Mouse (Mus musculus) intestine, embryonic 16.5 days (tissue): ENCODE data around the gene Prlr. TPM values are rescaled to one million over a fixed set of nuclear protein-coding genes. Genes with fewer than 3 reads are reported as not detected.

Experiments used
- ATAC-seq: fragments of 200-750 bp; cut with Nextera tagmentation; 2 replicates; pipeline ENCODE4 v1.8.0; 2017; ENCODE audit warnings: moderate TSS enrichment, moderate library complexity
- H3K27ac ChIP-seq: fragments of 300-500 bp; sonication (generic); 2 replicates; pipeline ENCODE4 v1.5.1; 2014; ENCODE audit warnings: mild to moderate bottlenecking, low read length
- H3K27me3 ChIP-seq: fragments of 300-500 bp; sonication (generic); replicated peaks from 2 replicates; pipeline ENCODE4 v1.6.1; 2014; ENCODE audit warnings: low read length, control low read depth, mixed read lengths; ENCODE audit not compliant: control insufficient read depth, insufficient read depth
- H3K36me3 ChIP-seq: fragments of 300-500 bp; sonication (generic); 2 replicates; pipeline ENCODE4 v1.6.1; 2014; ENCODE audit warnings: low read length, control low read depth; ENCODE audit not compliant: control insufficient read depth, insufficient read depth
- H3K4me1 ChIP-seq: fragments of 300-500 bp; sonication (generic); 2 replicates; pipeline ENCODE4 v1.6.1; 2014; ENCODE audit warnings: low read length, control low read depth, mixed read lengths; ENCODE audit not compliant: control insufficient read depth, insufficient read depth
- H3K4me2 ChIP-seq: fragments of 300-500 bp; sonication (generic); 2 replicates; pipeline ENCODE4 v1.6.1; 2014; ENCODE audit warnings: low read depth, low read length, control low read depth
- H3K4me3 ChIP-seq: fragments of 300-500 bp; sonication (generic); 2 replicates; pipeline ENCODE4 v1.5.1; 2014; ENCODE audit warnings: mild to moderate bottlenecking, low read length
- H3K9ac ChIP-seq: fragments of 300-500 bp; sonication (generic); 2 replicates; pipeline ENCODE4 v1.6.1; 2014; ENCODE audit warnings: low read depth, low read length
- H3K9me3 ChIP-seq: fragments of 300-500 bp; sonication (generic); 2 replicates; pipeline ENCODE4 v1.6.1; 2016; ENCODE audit warnings: low read length, control low read depth; ENCODE audit not compliant: control insufficient read depth
- WGBS: fragments of 180-500 bp; shearing (Covaris S2); extraction: QIAGEN DNeasy Blood & Tissue Kit; methylation state at CpG from one replicate; pipeline ENCODE4 v1.1.7; 2014; 5-methylcytosine and 5-hydroxymethylcytosine counted together
- polyA plus RNA-seq: library from polyadenylated mRNA; unstranded; fragments of >200 nt; fragmentation: Nextera tagmentation; extraction: Ambion mirVana; gene quantifications from 2 replicates; pipeline ENCODE4 v1.2.1, GENCODE M21; 2015

The Prlr gene
- polyA plus RNA-seq, 1 experiment from 2014 or later, result 45.7 TPM

GRCm38 (mm10) chr15:10250784-10251183 is 73.7 kb downstream of the Prlr start:
- no peak for ATAC-seq
- WGBS, result 56% methylated on average over 6 of the region's 6 CpGs

GRCm38 (mm10) chr15:10252526-10252925 is 75.5 kb downstream of the Prlr start:
- no peak overlapping the region for H3K4me3 ChIP-seq
- H3K36me3 ChIP-seq, result no peaks in the 10 kb centered on the region
- WGBS, result 68% methylated on average over 1 of the region's 1 CpGs
- H3K9ac ChIP-seq, result no peak overlapping the region
- ATAC-seq, result no peak
- H3K4me1 ChIP-seq, result no peaks in the 10 kb centered on the region
- H3K4me2 ChIP-seq, result no peak overlapping the region
- H3K27me3 ChIP-seq, result no peaks in the 10 kb centered on the region
- no peaks in the 10 kb centered on the region for H3K9me3 ChIP-seq
- no peak overlapping the region for H3K27ac ChIP-seq

More at GRCm38 (mm10) chr15:10250784-10251183, 73.7 kb downstream of the Prlr start:
- Histone ChIP-seq H3K4me3 (no peak overlapping the region), H3K9me3 (no peaks in the 10 kb centered on the region), H3K9ac (no peak overlapping the region), H3K36me3 (no peaks in the 10 kb centered on the region), H3K4me2 (no peak overlapping the region), H3K4me1 (no peaks in the 10 kb centered on the region), H3K27me3 (no peaks in the 10 kb centered on the region), H3K27ac (no peak overlapping the region)

- Histone ChIP-seq H3K4me1 (no peaks in the 10 kb centered on the region), H3K4me2 (no peak overlapping the region), H3K9ac (no peak overlapping the region), H3K36me3 (no peaks in the 10 kb centered on the region), H3K4me3 (no peak overlapping the region), H3K27me3 (no peaks in the 10 kb centered on the region), H3K27ac (no peak overlapping the region), H3K9me3 (no peaks in the 10 kb centered on the region)
- no peak for ATAC-seq
- 97% methylated on average over 2 of the region's 2 CpGs for WGBS
These were observed 85.2 kb downstream of the Prlr start for GRCm38 (mm10) chr15:10262219-10262618.

GRCm38 (mm10) chr15:10262641-10263040 is 85.6 kb downstream of the Prlr start:
- Histone ChIP-seq H3K9me3 (no peaks in the 10 kb centered on the region), H3K4me3 (no peak overlapping the region), H3K4me2 (no peak overlapping the region), H3K27ac (no peak overlapping the region), H3K4me1 (no peaks in the 10 kb centered on the region), H3K36me3 (no peaks in the 10 kb centered on the region), H3K9ac (no peak overlapping the region), H3K27me3 (no peaks in the 10 kb centered on the region)
- 94% methylated on average over 1 of the region's 1 CpGs for WGBS
- no peak for ATAC-seq

GRCm38 (mm10) chr15:10263420-10263819 is 86.4 kb downstream of the Prlr start:
- Histone ChIP-seq H3K36me3 (no peaks in the 10 kb centered on the region), H3K27ac (no peak overlapping the region), H3K4me1 (no peaks in the 10 kb centered on the region), H3K9me3 (no peaks in the 10 kb centered on the region), H3K4me3 (no peak overlapping the region), H3K27me3 (no peaks in the 10 kb centered on the region), H3K4me2 (no peak overlapping the region), H3K9ac (no peak overlapping the region)
- 71% methylated on average over 3 of the region's 3 CpGs for WGBS
- ATAC-seq, result no peak

- Histone ChIP-seq H3K9ac (no peak overlapping the region), H3K27me3 (no peaks in the 10 kb centered on the region), H3K4me2 (no peak overlapping the region), H3K36me3 (no peaks in the 10 kb centered on the region), H3K4me1 (no peaks in the 10 kb centered on the region), H3K4me3 (no peak overlapping the region), H3K9me3 (no peaks in the 10 kb centered on the region), H3K27ac (no peak overlapping the region)
- ATAC-seq, result no peak
- WGBS, result 86% methylated on average over 5 of the region's 5 CpGs
These were observed 87.8 kb downstream of the Prlr start for GRCm38 (mm10) chr15:10264885-10265284.

GRCm38 (mm10) chr15:10267251-10267650 is 90.2 kb downstream of the Prlr start:
- Histone ChIP-seq H3K9ac (no peak overlapping the region), H3K4me1 (no peaks in the 10 kb centered on the region), H3K36me3 (no peaks in the 10 kb centered on the region), H3K27me3 (no peaks in the 10 kb centered on the region), H3K27ac (no peak overlapping the region), H3K4me3 (no peak overlapping the region), H3K9me3 (no peaks in the 10 kb centered on the region), H3K4me2 (no peak overlapping the region)
- WGBS, result 38% methylated on average over 3 of the region's 3 CpGs
- ATAC-seq, result no peak

GRCm38 (mm10) chr15:10276386-10276785 is 99.3 kb downstream of the Prlr start:
- Histone ChIP-seq H3K27me3 (no peaks in the 10 kb centered on the region), H3K27ac (no peak overlapping the region), H3K4me2 (no peak overlapping the region), H3K9ac (no peak overlapping the region), H3K4me3 (no peak overlapping the region), H3K4me1 (no peaks in the 10 kb centered on the region), H3K36me3 (no peaks in the 10 kb centered on the region), H3K9me3 (no peaks in the 10 kb centered on the region)
- no peak for ATAC-seq

- Histone ChIP-seq H3K27me3 (no peaks in the 10 kb centered on the region), H3K9ac (no peak overlapping the region), H3K27ac (no peak overlapping the region), H3K4me3 (no peak overlapping the region), H3K4me2 (no peak overlapping the region), H3K9me3 (no peaks in the 10 kb centered on the region), H3K36me3 (no peaks in the 10 kb centered on the region), H3K4me1 (no peaks in the 10 kb centered on the region)
- ATAC-seq, result no peak
- WGBS, result 81% methylated on average over 4 of the region's 4 CpGs
These were observed 100.4 kb downstream of the Prlr start for GRCm38 (mm10) chr15:10277461-10277860.

GRCm38 (mm10) chr15:10281546-10281945 is 104.5 kb downstream of the Prlr start:
- Histone ChIP-seq H3K4me1 (no peaks in the 10 kb centered on the region), H3K4me2 (no peak overlapping the region), H3K9me3 (no peaks in the 10 kb centered on the region), H3K4me3 (no peak overlapping the region), H3K27ac (no peak overlapping the region), H3K27me3 (no peaks in the 10 kb centered on the region), H3K36me3 (no peaks in the 10 kb centered on the region), H3K9ac (no peak overlapping the region)
- 77% methylated on average over 5 of the region's 5 CpGs for WGBS
- ATAC-seq, result no peak
